7 mouse cellular contexts compared by ENCODE assay signal in genomic region chr15:97768192-97768591, GRCm38 (mm10). TPM values are rescaled to one million over a fixed set of nuclear protein-coding genes. Genes with fewer than 3 reads are reported as not detected.
DNase-seq lines count a peak whose midpoint lies in the region; ATAC-seq and TF ChIP-seq lines count a peak whose summit lies in the region.

No protein-coding gene starts in this region.

- peak overlapping the region; percentile 42 for H3K4me3 ChIP-seq in embryonic facial prominence, embryonic 14.5 days (ENCODE audit: low read depth, low read length)
- H3K4me3 ChIP-seq in intestine, postnatal 0 days (ENCODE audit: low read depth, low read length): peak overlapping the region; percentile 46
- H3K4me3 ChIP-seq in macrophage (ENCODE audit: inconsistent target): peak overlapping the region; percentile 25

- intact Hi-C loops in left cerebral cortex, postnatal 14 days (cut with DNase I): no loop called here

- H3K79me2 ChIP-seq in macrophage (ENCODE audit: inconsistent target): no peaks in the 10 kb centered on the region

- H3K36me3 ChIP-seq in embryonic facial prominence, embryonic 14.5 days (ENCODE audit: control insufficient read depth, insufficient read depth, low read length): no peaks in the 10 kb centered on the region
- no peaks in the 10 kb centered on the region for H3K36me3 ChIP-seq in intestine, postnatal 0 days (ENCODE audit: control insufficient read depth, insufficient read depth)
- no peaks in the 10 kb centered on the region for H3K36me3 ChIP-seq in macrophage (ENCODE audit: inconsistent target)

- TF ChIP-seq CTCF in intestine, postnatal 0 days (IDR thresholded peaks at IDR 0.05; ENCODE audit: low read depth): peak; percentile 54

- ATAC-seq in embryonic facial prominence, embryonic 14.5 days (ENCODE audit: low read depth): peak; percentile 27; the same call in 1 of the 2 replicates
- ATAC-seq in intestine, postnatal 0 days: peak; percentile 42

- H3K9ac ChIP-seq in embryonic facial prominence, embryonic 14.5 days (ENCODE audit: low read depth, low read length): peak overlapping the region; percentile 64
- peak overlapping the region; percentile 35 for H3K9ac ChIP-seq in intestine, postnatal 0 days (ENCODE audit: low read depth, low read length)

- peak; percentile 71 for DNase-seq in thymus, postnatal 4 days
- no peak for DNase-seq in thymus, postnatal 10 days (ENCODE audit: low spot score in 2 of 2)
- DNase-seq in embryonic facial prominence, embryonic 14.5 days (ENCODE audit: low spot score): no peak
- no peak for DNase-seq in ovary, postnatal 36 days (ENCODE audit: low spot score)
- no peak for DNase-seq in left cerebral cortex, postnatal 14 days (ENCODE audit: low spot score in 2 of 2)

- H3K9me3 ChIP-seq in embryonic facial prominence, embryonic 14.5 days (ENCODE audit: control insufficient read depth, low read length): no peaks in the 10 kb centered on the region
- H3K9me3 ChIP-seq in intestine, postnatal 0 days (ENCODE audit: control insufficient read depth): no peaks in the 10 kb centered on the region

- WGBS in embryonic facial prominence, embryonic 14.5 days: under 1% methylated on average over 12 of the region's 18 CpGs
- WGBS in intestine, postnatal 0 days: 2% methylated on average over 18 of the region's 18 CpGs
- 10% methylated on average over 18 of the region's 18 CpGs for WGBS in macrophage (ENCODE audit: missing documents)

- peak overlapping the region; percentile 82 for H3K4me2 ChIP-seq in embryonic facial prominence, embryonic 14.5 days (ENCODE audit: low read depth, low read length)
- H3K4me2 ChIP-seq in intestine, postnatal 0 days (replicated peaks; ENCODE audit: low read depth): peak overlapping the region; percentile 70

- peaks cover 16% of the 10 kb centered on the region for H3K27me3 ChIP-seq in embryonic facial prominence, embryonic 14.5 days (replicated peaks; ENCODE audit: control insufficient read depth, insufficient read depth, low read length)
- peaks cover 32% of the 10 kb centered on the region for H3K27me3 ChIP-seq in intestine, postnatal 0 days (replicated peaks; ENCODE audit: control insufficient read depth, insufficient read depth, low read length)

- H3K4me1 ChIP-seq in embryonic facial prominence, embryonic 14.5 days (ENCODE audit: control insufficient read depth, insufficient read depth, low read length): peaks cover 33% of the 10 kb centered on the region
- no peaks in the 10 kb centered on the region; the same call in 1 of the 2 replicates for H3K4me1 ChIP-seq in intestine, postnatal 0 days (replicated peaks; ENCODE audit: control insufficient read depth, insufficient read depth, low read length)

- H3K27ac ChIP-seq in embryonic facial prominence, embryonic 14.5 days (replicated peaks; ENCODE audit: low read depth, low read length): peak overlapping the region; percentile 46
- H3K27ac ChIP-seq in intestine, postnatal 0 days (ENCODE audit: low read depth, low read length): peak overlapping the region; percentile 54; the same call in 1 of the 2 replicates
- 0 out of 2 replicates have a peak overlapping the region, but pooled peaks have one; percentile 24 for H3K27ac ChIP-seq in macrophage

RNA-seq across cellular contexts. Expression of gene Rapgef3, which starts 0.4 kb away (rescaled TPM):
- 8.0 and 8.3 TPM in 2 replicates for polyA plus RNA-seq in embryonic facial prominence, embryonic 14.5 days (2014; fragmentation: Nextera tagmentation; extraction: Ambion mirVana)
- 2.7 and 3.5 TPM in 2 replicates for polyA plus RNA-seq in intestine, postnatal 0 days (2015; fragmentation: Nextera tagmentation; extraction: Ambion mirVana)
- total RNA-seq in macrophage (2018; cell fraction: chromatin; rRNA removed): 100 to 1,000 TPM in 3 of 26 experiments, 10 to 100 TPM in 19, 1 to 10 TPM in 4; 5.4 to 141 (median 37.1) TPM
- total RNA-seq in macrophage (2018; cell fraction: cytosol; rRNA removed): 10 to 100 TPM in 4 of 26 experiments, 1 to 10 TPM in 22; 1.9 to 13.5 (median 6.4) TPM
- total RNA-seq in macrophage (2018; cell fraction: nucleus; rRNA removed): 10 to 100 TPM in 15 of 26 experiments, 1 to 10 TPM in 11; 2.9 to 49.9 (median 14.1) TPM
- 5.0 to 10.9 TPM (median 10.2 TPM) in 3 replicates for polyA plus RNA-seq in macrophage (2018)
- total RNA-seq in left cerebral cortex, postnatal 14 days (2021): 10 to 100 TPM; 28.9 to 36.7 TPM

RNA-seq across cellular contexts. Expression of gene Slc48a1, which starts 10.1 kb away (rescaled TPM):
- 37.5 and 41.9 TPM in 2 replicates for polyA plus RNA-seq in embryonic facial prominence, embryonic 14.5 days (2014; fragmentation: Nextera tagmentation; extraction: Ambion mirVana)
- polyA plus RNA-seq in intestine, postnatal 0 days (2015; fragmentation: Nextera tagmentation; extraction: Ambion mirVana): 23.1 and 24.3 TPM in 2 replicates
- total RNA-seq in macrophage (2018; cell fraction: chromatin; rRNA removed): 10 to 100 TPM in 23 of 26 experiments, 1 to 10 TPM in 3; 5.9 to 65.0 (median 26.1) TPM
- total RNA-seq in macrophage (2018; cell fraction: cytosol; rRNA removed): 100 to 1,000 TPM; 109 to 241 (median 184) TPM
- 100 to 1,000 TPM in 5 of 26 experiments, 10 to 100 TPM in 21; 24.4 to 186 (median 60.9) TPM for total RNA-seq in macrophage (2018; cell fraction: nucleus; rRNA removed)
- polyA plus RNA-seq in macrophage (2018): 221 to 258 TPM (median 233 TPM) in 3 replicates
- 100 to 1,000 TPM; 157 to 169 TPM for total RNA-seq in left cerebral cortex, postnatal 14 days (2021)

RNA-seq across cellular contexts. Expression of gene Endou, which starts 37.1 kb away (rescaled TPM):
- 4.1 and 6.2 TPM in 2 replicates for polyA plus RNA-seq in embryonic facial prominence, embryonic 14.5 days (2014; fragmentation: Nextera tagmentation; extraction: Ambion mirVana)
- 0.40 and 0.42 TPM in 2 replicates for polyA plus RNA-seq in intestine, postnatal 0 days (2015; fragmentation: Nextera tagmentation; extraction: Ambion mirVana)
- 1 to 10 TPM in 21 of 26 experiments, under 1 TPM in 4, not detected in 1; 0.41 to 5.2 (median 2.0) TPM for total RNA-seq in macrophage (2018; cell fraction: chromatin; rRNA removed)
- under 1 TPM; 0.10 to 0.84 (median 0.45) TPM for total RNA-seq in macrophage (2018; cell fraction: cytosol; rRNA removed)
- 1 to 10 TPM in 18 of 26 experiments, under 1 TPM in 7, not detected in 1; 0.30 to 5.3 (median 2.0) TPM for total RNA-seq in macrophage (2018; cell fraction: nucleus; rRNA removed)
- polyA plus RNA-seq in macrophage (2018): 0.66 to 0.98 TPM in 2 of 3 replicates, not detected in the other
- total RNA-seq in left cerebral cortex, postnatal 14 days (2021): under 1 TPM; 0.94 to 0.97 TPM
